Mouse (Mus musculus) spleen, adult 12 weeks (tissue): ENCODE measurements around the gene Mycbpap.

Experiments
- DNase-seq: peaks from one replicate; pipeline ENCODE4 v3.0.0; 2022; ENCODE audit warnings: low spot score

Mycbpap gene

GRCm38 (mm10) chr11:94480382-94480781, 41.2 kb downstream of the Mycbpap start:
- no peak for DNase-seq

GRCm38 (mm10) chr11:94477651-94478050, 43.9 kb downstream of the Mycbpap start:
- DNase-seq: no peak

GRCm38 (mm10) chr11:94475722-94476121, 45.8 kb downstream of the Mycbpap start:
- DNase-seq: no peak

GRCm38 (mm10) chr11:94474544-94474910, 47.0 kb downstream of the Mycbpap start:
- no peak for DNase-seq

- peak; percentile 43 for DNase-seq
These were observed 47.6 kb downstream of the Mycbpap start, which contains the start of gene Cacna1g for GRCm38 (mm10) chr11:94473707-94474543. Gene Cacna1g (minus strand): TSS chr11:94474198.

GRCm38 (mm10) chr11:94472916-94473706, 48.4 kb downstream of the Mycbpap start:
- no peak for DNase-seq

- no peak for DNase-seq
These were observed 49.0 kb downstream of the Mycbpap start for GRCm38 (mm10) chr11:94472585-94472915.

- no peak for DNase-seq
These were observed 49.6 kb downstream of the Mycbpap start for GRCm38 (mm10) chr11:94471740-94472584.

GRCm38 (mm10) chr11:94470391-94470790, 51.2 kb downstream of the Mycbpap start:
- DNase-seq: no peak

- no peak for DNase-seq
These were observed 52.1 kb downstream of the Mycbpap start for GRCm38 (mm10) chr11:94469136-94470064.

DNA sequence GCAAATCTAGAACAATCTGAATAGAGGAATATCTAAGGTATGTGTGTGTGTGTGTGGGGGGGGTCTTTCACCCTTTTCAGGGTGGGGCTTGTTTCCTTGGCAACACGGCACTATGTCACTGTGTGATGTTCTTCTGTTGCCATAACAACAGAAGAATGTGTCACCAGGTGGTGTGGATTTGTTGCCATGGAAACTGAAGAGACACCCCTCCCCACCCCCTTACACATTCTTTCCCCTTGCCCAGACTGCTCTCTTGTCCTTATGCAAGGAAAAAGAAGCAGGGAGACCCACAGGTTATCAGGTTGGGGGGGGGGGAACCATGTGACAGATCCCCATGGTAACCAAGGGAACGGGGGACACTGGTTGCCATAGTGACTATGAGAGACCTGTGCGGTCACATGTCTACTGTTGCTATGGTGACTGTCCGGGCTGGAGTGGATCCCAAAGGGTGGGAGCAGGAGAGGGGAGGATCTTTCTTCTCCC, 52.9 kb downstream of the Mycbpap start:
- DNase-seq: no peak

DNA sequence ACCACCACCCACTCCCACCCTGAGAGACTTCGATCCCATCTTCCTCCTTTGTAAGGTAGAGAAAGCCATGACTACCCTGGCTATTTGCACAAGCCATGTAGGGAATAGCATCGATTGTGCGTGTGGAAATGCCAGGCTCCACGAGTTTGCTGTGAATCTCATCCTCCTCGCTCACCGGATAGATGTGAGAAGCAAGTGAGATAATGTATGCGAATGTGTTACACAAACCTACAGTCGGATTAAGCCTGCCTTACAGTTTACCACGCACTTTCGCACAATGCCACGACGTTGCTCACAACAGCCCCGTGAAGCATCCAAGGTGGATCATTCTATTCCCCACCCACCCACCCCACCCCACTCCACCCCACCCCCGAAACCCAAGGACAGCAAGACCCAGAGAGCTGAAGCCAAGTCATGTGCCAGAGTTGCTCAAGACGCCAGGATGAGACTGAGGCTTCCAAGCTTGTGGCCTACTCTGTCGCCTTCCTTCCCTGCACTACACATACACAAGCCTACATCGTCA, 55.1 kb downstream of the Mycbpap start:
- DNase-seq: no peak

- DNase-seq: no peak
These were observed 57.4 kb downstream of the Mycbpap start for GRCm38 (mm10) chr11:94464170-94464569.

GRCm38 (mm10) chr11:94461856-94462255, 59.7 kb downstream of the Mycbpap start:
- no peak for DNase-seq

GRCm38 (mm10) chr11:94457001-94457400, 64.5 kb downstream of the Mycbpap start:
- no peak for DNase-seq

DNA sequence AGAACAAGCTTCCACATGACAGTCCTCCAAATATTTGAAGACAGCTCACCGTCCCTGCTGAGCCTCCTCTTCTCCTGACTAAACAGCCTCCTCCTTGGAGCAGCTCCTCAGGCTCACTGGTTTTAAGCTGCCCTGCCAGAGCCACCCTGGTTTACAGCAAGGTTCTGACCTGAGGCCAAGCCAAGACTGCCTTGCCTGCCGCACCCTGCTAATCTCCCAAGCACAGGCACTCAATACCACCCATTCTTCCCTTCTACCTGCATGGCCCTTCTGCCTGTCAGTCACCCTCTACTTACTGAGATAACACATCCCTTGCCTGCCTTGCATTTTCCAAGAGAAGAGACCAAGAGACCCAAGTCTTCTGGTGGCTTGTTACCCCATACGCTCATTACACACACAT, 65.2 kb downstream of the Mycbpap start:
- peak; percentile 57 for DNase-seq

GRCm38 (mm10) chr11:94455161-94455820, 66.3 kb downstream of the Mycbpap start:
- DNase-seq: peak; percentile 42

- DNase-seq: no peak
These were observed 66.8 kb downstream of the Mycbpap start for GRCm38 (mm10) chr11:94454756-94455155.
